Mouse (Mus musculus): Measurements from ENCODE around the gene Sostdc1. TPM values are rescaled to one million over a fixed set of nuclear protein-coding genes. Genes with fewer than 3 reads are reported as not detected.

Sostdc1 gene
- total RNA-seq (2014; fragmentation: Nextera tagmentation) (not detected in 2 replicates), total RNA-seq (2017) (not detected in 2 replicates)

- no peak for ATAC-seq (replicated peaks; ENCODE audit: poor library complexity, severe bottlenecking)
Measured at GRCm38 (mm10) chr12:36313916-36314315, at the start of gene Sostdc1. TSS of gene Sostdc1 (plus strand) at chr12:36314139.

GRCm38 (mm10) chr12:36267670-36268246, 46.2 kb upstream of the Sostdc1 start:
- ATAC-seq (replicated peaks; ENCODE audit: poor library complexity, severe bottlenecking), result no peak

- ATAC-seq (replicated peaks; ENCODE audit: poor library complexity, severe bottlenecking), result no peak
Measured at GRCm38 (mm10) chr12:36274823-36275222, 39.1 kb upstream of the Sostdc1 start.

- no peak for ATAC-seq (replicated peaks; ENCODE audit: poor library complexity, severe bottlenecking)
Measured at GRCm38 (mm10) chr12:36289634-36290033, 24.3 kb upstream of the Sostdc1 start.

GRCm38 (mm10) chr12:36290465-36290864, 23.5 kb upstream of the Sostdc1 start:
- ATAC-seq (replicated peaks; ENCODE audit: poor library complexity, severe bottlenecking), result no peak

GRCm38 (mm10) chr12:36291346-36291745, 22.6 kb upstream of the Sostdc1 start:
- no peak for ATAC-seq (replicated peaks; ENCODE audit: poor library complexity, severe bottlenecking)

GRCm38 (mm10) chr12:36302326-36302725, 11.6 kb upstream of the Sostdc1 start:
- no peak for ATAC-seq (replicated peaks; ENCODE audit: poor library complexity, severe bottlenecking)

GRCm38 (mm10) chr12:36302905-36303642, 10.9 kb upstream of the Sostdc1 start:
- ATAC-seq (replicated peaks; ENCODE audit: poor library complexity, severe bottlenecking), result no peak

GRCm38 (mm10) chr12:36308737-36309420, 5.1 kb upstream of the Sostdc1 start:
- ATAC-seq (replicated peaks; ENCODE audit: poor library complexity, severe bottlenecking), result peak; percentile 68

GRCm38 (mm10) chr12:36313015-36313414, 924 bp upstream of the Sostdc1 start:
- no peak for ATAC-seq (replicated peaks; ENCODE audit: poor library complexity, severe bottlenecking)

GRCm38 (mm10) chr12:36314446-36314845, 507 bp downstream of the Sostdc1 start:
- no peak for ATAC-seq (replicated peaks; ENCODE audit: poor library complexity, severe bottlenecking)

GRCm38 (mm10) chr12:36315527-36315926, 1.6 kb downstream of the Sostdc1 start:
- ATAC-seq (replicated peaks; ENCODE audit: poor library complexity, severe bottlenecking), result no peak

GRCm38 (mm10) chr12:36316056-36316455, 2.1 kb downstream of the Sostdc1 start:
- ATAC-seq (replicated peaks; ENCODE audit: poor library complexity, severe bottlenecking), result no peak

GRCm38 (mm10) chr12:36317036-36317819, 3.3 kb downstream of the Sostdc1 start:
- peak; percentile 93 for ATAC-seq (replicated peaks; ENCODE audit: poor library complexity, severe bottlenecking)

- ATAC-seq (replicated peaks; ENCODE audit: poor library complexity, severe bottlenecking), result no peak
Measured at GRCm38 (mm10) chr12:36317820-36318135, 3.8 kb downstream of the Sostdc1 start.

- peak; percentile 17; the same call in 1 of the 2 replicates for ATAC-seq (replicated peaks; ENCODE audit: poor library complexity, severe bottlenecking)
Measured at GRCm38 (mm10) chr12:36326101-36326521, 12.2 kb downstream of the Sostdc1 start.

- no peak for ATAC-seq (replicated peaks; ENCODE audit: poor library complexity, severe bottlenecking)
Measured at GRCm38 (mm10) chr12:36332676-36333075, 18.7 kb downstream of the Sostdc1 start.

GRCm38 (mm10) chr12:36333837-36334281, 19.9 kb downstream of the Sostdc1 start:
- ATAC-seq (replicated peaks; ENCODE audit: poor library complexity, severe bottlenecking), result no peak

GRCm38 (mm10) chr12:36344131-36344530, 30.2 kb downstream of the Sostdc1 start:
- ATAC-seq (replicated peaks; ENCODE audit: poor library complexity, severe bottlenecking), result no peak

- no peak for ATAC-seq (replicated peaks; ENCODE audit: poor library complexity, severe bottlenecking)
Measured at GRCm38 (mm10) chr12:36360064-36360463, 46.1 kb downstream of the Sostdc1 start.

- ATAC-seq (replicated peaks; ENCODE audit: poor library complexity, severe bottlenecking), result no peak
Measured at GRCm38 (mm10) chr12:36360693-36361092, 46.8 kb downstream of the Sostdc1 start.
